Mouse (Mus musculus): ENCODE results near the gene Tas2r131. TPM values are rescaled to one million over a fixed set of nuclear protein-coding genes. Genes with fewer than 3 reads are reported as not detected.

The Tas2r131 gene
- not detected in 2 replicates for polyA plus RNA-seq (2012; rRNA removed; ENCODE audit: low replicate concordance)

DNA sequence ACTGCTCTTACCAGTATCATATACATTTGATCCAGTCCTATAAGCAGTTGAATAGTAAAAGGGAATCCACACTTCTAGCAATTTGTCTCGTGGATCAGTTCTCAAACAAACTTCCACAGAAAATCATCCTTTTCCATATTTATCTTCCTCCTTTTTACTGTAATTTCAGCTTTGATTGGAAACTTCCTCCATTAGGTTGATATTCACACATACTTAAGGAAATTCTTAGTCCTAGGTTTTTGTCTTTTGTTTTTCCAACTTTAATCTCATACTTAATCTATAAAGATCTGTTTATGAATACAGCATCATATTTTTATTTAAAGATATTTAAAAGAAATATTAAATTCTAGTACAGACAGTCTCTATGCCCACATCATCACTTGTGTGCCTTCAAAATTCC, at the start of gene Tas2r131:
TSS of gene Tas2r131 (minus strand) at position 101 of the 400 bp plus-strand sequence.

DNA sequence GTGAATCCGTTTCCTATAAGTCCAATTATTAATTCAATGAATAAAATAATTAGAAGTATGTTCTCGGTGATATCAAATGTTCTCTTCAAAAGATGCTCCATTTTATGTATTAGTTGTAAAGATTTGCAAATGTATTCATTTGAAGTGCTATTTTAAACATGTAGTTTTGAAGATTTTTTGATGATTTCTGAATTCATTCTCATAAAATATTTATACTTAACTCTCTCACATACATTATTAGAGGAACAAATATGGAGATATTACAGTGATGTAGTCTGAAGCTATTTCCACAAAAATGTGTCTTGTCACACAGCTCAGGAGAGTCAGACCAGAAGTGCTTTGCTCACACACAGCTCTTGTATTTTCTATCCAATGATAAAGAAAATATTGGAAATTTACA, 23.1 kb upstream of the Tas2r131 start, which contains the start of gene Tas2r109:
TSS of gene Tas2r109 (minus strand) at position 101 of the 400 bp plus-strand sequence.

DNA sequence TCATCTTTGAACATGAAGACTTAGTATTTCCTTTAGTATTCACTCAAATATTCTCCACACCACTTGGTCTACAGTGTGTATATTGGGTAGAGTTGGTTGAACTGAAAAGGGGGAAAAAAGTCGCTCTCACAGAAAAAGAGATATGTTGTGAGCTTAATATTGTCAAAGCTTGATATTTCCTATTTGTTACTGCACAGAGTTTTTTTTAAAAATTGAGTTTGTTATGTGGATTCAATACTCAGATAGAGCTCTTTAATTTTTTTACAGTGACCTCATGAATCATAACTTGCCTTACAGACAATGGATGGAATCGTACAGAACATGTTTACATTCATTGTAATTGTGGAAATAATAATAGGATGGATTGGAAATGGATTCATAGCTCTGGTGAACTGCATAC, 6.9 kb downstream of the Tas2r131 start, which contains the start of gene Tas2r129:
TSS of gene Tas2r129 (plus strand) at position 301 of the 400 bp plus-strand sequence.

DNA sequence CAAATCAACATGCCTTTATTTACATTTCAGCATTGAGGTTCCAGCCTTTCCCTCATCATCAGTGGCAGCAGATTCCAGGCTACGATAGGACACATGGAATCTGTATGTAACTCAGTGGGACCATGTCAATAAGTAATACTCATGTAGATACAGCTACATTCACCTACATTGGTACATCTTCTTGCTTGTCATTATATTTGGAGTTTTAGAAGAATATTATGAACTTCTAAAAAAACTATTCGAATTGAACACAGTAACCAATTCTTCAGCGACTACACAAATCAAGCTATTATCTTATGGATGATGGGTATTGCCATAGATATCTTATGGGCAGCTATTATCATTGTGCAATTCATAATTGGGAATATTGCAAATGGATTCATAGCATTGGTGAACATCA, 48.4 kb downstream of the Tas2r131 start, which contains the start of gene Tas2r125:
TSS of gene Tas2r125 (plus strand) at position 301 of the 400 bp plus-strand sequence.

Other genes starting within 250 kb of the Tas2r131 start
- gene Tas2r122, start 246.0 kb downstream of the Tas2r131 start, polyA plus RNA-seq (2012; rRNA removed; ENCODE audit: low replicate concordance), result not detected in 2 replicates
- gene Tas2r115, start 219.9 kb downstream of the Tas2r131 start, polyA plus RNA-seq (2012; rRNA removed; ENCODE audit: low replicate concordance), result not detected in 2 replicates
- gene Tas2r124, start 203.2 kb downstream of the Tas2r131 start, polyA plus RNA-seq (2012; rRNA removed; ENCODE audit: low replicate concordance), result not detected in 2 replicates
- not detected in 2 replicates for gene Tas2r102, start 195.8 kb downstream of the Tas2r131 start, polyA plus RNA-seq (2012; rRNA removed; ENCODE audit: low replicate concordance)
- not detected in 2 replicates for gene Tas2r136, start 179.8 kb downstream of the Tas2r131 start, polyA plus RNA-seq (2012; rRNA removed; ENCODE audit: low replicate concordance)
- not detected in 2 replicates for gene Tas2r117, start 155.1 kb downstream of the Tas2r131 start, polyA plus RNA-seq (2012; rRNA removed; ENCODE audit: low replicate concordance)
- not detected in 2 replicates for gene Tas2r123, start 110.8 kb downstream of the Tas2r131 start, polyA plus RNA-seq (2012; rRNA removed; ENCODE audit: low replicate concordance)
- gene Tas2r116, start 102.5 kb downstream of the Tas2r131 start, polyA plus RNA-seq (2012; rRNA removed; ENCODE audit: low replicate concordance), result not detected in 2 replicates
- not detected in 2 replicates for gene Tas2r110, start 89.9 kb downstream of the Tas2r131 start, polyA plus RNA-seq (2012; rRNA removed; ENCODE audit: low replicate concordance)
- gene Tas2r113, start 64.9 kb downstream of the Tas2r131 start, polyA plus RNA-seq (2012; rRNA removed; ENCODE audit: low replicate concordance), result not detected in 2 replicates
- not detected in 2 replicates for gene Tas2r125, start 48.3 kb downstream of the Tas2r131 start, polyA plus RNA-seq (2012; rRNA removed; ENCODE audit: low replicate concordance)
- gene Tas2r129, start 6.8 kb downstream of the Tas2r131 start, polyA plus RNA-seq (2012; rRNA removed; ENCODE audit: low replicate concordance), result not detected in 2 replicates
- not detected in 2 replicates for gene Tas2r109, start 23.0 kb upstream of the Tas2r131 start, polyA plus RNA-seq (2012; rRNA removed; ENCODE audit: low replicate concordance)
- not detected in 2 replicates for gene Tas2r103, start 79.2 kb upstream of the Tas2r131 start, polyA plus RNA-seq (2012; rRNA removed; ENCODE audit: low replicate concordance)
- not detected in 2 replicates for gene Tas2r140, start 97.9 kb upstream of the Tas2r131 start, polyA plus RNA-seq (2012; rRNA removed; ENCODE audit: low replicate concordance)
- 105 and 151 TPM in 2 replicates for gene Smim10l1, start 147.0 kb upstream of the Tas2r131 start, polyA plus RNA-seq (2012; rRNA removed; ENCODE audit: low replicate concordance)